Mouse (Mus musculus): ENCODE results near the gene Thrb. TPM values are rescaled to one million over a fixed set of nuclear protein-coding genes. Genes with fewer than 3 reads are reported as not detected.

Gene Thrb
- polyA plus RNA-seq, 1 experiment from 2014 or later = 2.6 TPM

- H3K9ac ChIP-seq = no peak overlapping the region
- H3K9me3 ChIP-seq = no peaks in the 10 kb centered on the region
- H3K4me2 ChIP-seq = no peak overlapping the region
- WGBS = 6% methylated on average over 2 of the region's 2 CpGs
- peaks cover 13% of the 10 kb centered on the region for H3K4me1 ChIP-seq
- H3K4me3 ChIP-seq = no peak overlapping the region
- no peaks in the 10 kb centered on the region for H3K36me3 ChIP-seq
- H3K27ac ChIP-seq = no peak overlapping the region
- ATAC-seq (ENCODE audit: insufficient number of reproducible peaks, insufficient read depth, low FRiP score, low TSS enrichment, low read depth) = no peak
- no peaks in the 10 kb centered on the region; the same call in 1 of the 2 replicates for H3K27me3 ChIP-seq
Observed at GRCm38 (mm10) chr14:17786249-17786648, 126.2 kb downstream of the Thrb start.

- H3K9me3 ChIP-seq = no peaks in the 10 kb centered on the region
- no peaks in the 10 kb centered on the region for H3K27me3 ChIP-seq
- H3K36me3 ChIP-seq = no peaks in the 10 kb centered on the region
- no peaks in the 10 kb centered on the region for H3K4me1 ChIP-seq
- no peak overlapping the region for H3K4me3 ChIP-seq
- H3K9ac ChIP-seq = no peak overlapping the region
- no peak overlapping the region for H3K27ac ChIP-seq
- no peak overlapping the region for H3K4me2 ChIP-seq
- ATAC-seq (ENCODE audit: insufficient number of reproducible peaks, insufficient read depth, low FRiP score, low TSS enrichment, low read depth) = no peak
- WGBS = 78% methylated on average over 3 of the region's 3 CpGs
Observed at GRCm38 (mm10) chr14:17803934-17804602, 144.0 kb downstream of the Thrb start.

- Histone ChIP-seq H3K9ac (no peak overlapping the region), H3K4me3 (no peak overlapping the region), H3K36me3 (no peaks in the 10 kb centered on the region), H3K27ac (no peak overlapping the region), H3K9me3 (no peaks in the 10 kb centered on the region), H3K27me3 (no peaks in the 10 kb centered on the region), H3K4me2 (no peak overlapping the region), H3K4me1 (no peaks in the 10 kb centered on the region)
- ATAC-seq (ENCODE audit: insufficient number of reproducible peaks, insufficient read depth, low FRiP score, low TSS enrichment, low read depth) = no peak
- WGBS = 73% methylated on average over 4 of the region's 4 CpGs
Observed at GRCm38 (mm10) chr14:17811051-17811450, 151.0 kb downstream of the Thrb start.

- no peak for ATAC-seq (ENCODE audit: insufficient number of reproducible peaks, insufficient read depth, low FRiP score, low TSS enrichment, low read depth)
- Histone ChIP-seq H3K9ac (no peak overlapping the region), H3K4me1 (no peaks in the 10 kb centered on the region), H3K9me3 (no peaks in the 10 kb centered on the region), H3K4me3 (no peak overlapping the region), H3K4me2 (no peak overlapping the region), H3K27ac (no peak overlapping the region), H3K36me3 (no peaks in the 10 kb centered on the region), H3K27me3 (no peaks in the 10 kb centered on the region)
- WGBS = 78% methylated on average over 5 of the region's 5 CpGs
Observed at GRCm38 (mm10) chr14:17812414-17812813, 152.4 kb downstream of the Thrb start.

- ATAC-seq (ENCODE audit: insufficient number of reproducible peaks, insufficient read depth, low FRiP score, low TSS enrichment, low read depth) = no peak
- WGBS = 67% methylated on average over 2 of the region's 2 CpGs
- no peak overlapping the region for H3K9ac ChIP-seq
- H3K27ac ChIP-seq = no peak overlapping the region
- no peak overlapping the region for H3K4me3 ChIP-seq
- H3K4me1 ChIP-seq = no peaks in the 10 kb centered on the region
- no peaks in the 10 kb centered on the region for H3K36me3 ChIP-seq
- no peaks in the 10 kb centered on the region for H3K27me3 ChIP-seq
- H3K4me2 ChIP-seq = no peak overlapping the region
- H3K9me3 ChIP-seq = no peaks in the 10 kb centered on the region
Observed at GRCm38 (mm10) chr14:17815103-17815502, 155.0 kb downstream of the Thrb start.

GRCm38 (mm10) chr14:17818086-17818485, 158.0 kb downstream of the Thrb start:
- H3K27ac ChIP-seq = no peak overlapping the region
- WGBS = 90% methylated on average over 2 of the region's 2 CpGs
- no peak overlapping the region for H3K4me2 ChIP-seq
- no peak overlapping the region for H3K4me3 ChIP-seq
- H3K9ac ChIP-seq = no peak overlapping the region
- H3K27me3 ChIP-seq = no peaks in the 10 kb centered on the region
- no peaks in the 10 kb centered on the region for H3K4me1 ChIP-seq
- no peaks in the 10 kb centered on the region for H3K36me3 ChIP-seq
- ATAC-seq (ENCODE audit: insufficient number of reproducible peaks, insufficient read depth, low FRiP score, low TSS enrichment, low read depth) = no peak
- H3K9me3 ChIP-seq = no peaks in the 10 kb centered on the region

- H3K36me3 ChIP-seq = no peaks in the 10 kb centered on the region
- WGBS = 83% methylated on average over 7 of the region's 7 CpGs
- no peak overlapping the region for H3K4me3 ChIP-seq
- H3K4me2 ChIP-seq = no peak overlapping the region
- no peak for ATAC-seq (ENCODE audit: insufficient number of reproducible peaks, insufficient read depth, low FRiP score, low TSS enrichment, low read depth)
- no peak overlapping the region for H3K9ac ChIP-seq
- no peaks in the 10 kb centered on the region for H3K4me1 ChIP-seq
- no peaks in the 10 kb centered on the region for H3K27me3 ChIP-seq
- H3K9me3 ChIP-seq = no peaks in the 10 kb centered on the region
- no peak overlapping the region for H3K27ac ChIP-seq
Observed at GRCm38 (mm10) chr14:17822754-17823153, 162.7 kb downstream of the Thrb start.

GRCm38 (mm10) chr14:17827401-17827800, 167.3 kb downstream of the Thrb start:
- 52% methylated on average over 6 of the region's 6 CpGs for WGBS
- no peaks in the 10 kb centered on the region for H3K4me1 ChIP-seq

GRCm38 (mm10) chr14:17835738-17836137, 175.7 kb downstream of the Thrb start:
- Histone ChIP-seq H3K27ac (no peak overlapping the region), H3K4me3 (no peak overlapping the region), H3K4me2 (no peak overlapping the region), H3K9ac (no peak overlapping the region), H3K27me3 (no peaks in the 10 kb centered on the region), H3K36me3 (no peaks in the 10 kb centered on the region), H3K4me1 (no peaks in the 10 kb centered on the region), H3K9me3 (no peaks in the 10 kb centered on the region)
- WGBS = 65% methylated on average over 1 of the region's 1 CpGs
- no peak for ATAC-seq (ENCODE audit: insufficient number of reproducible peaks, insufficient read depth, low FRiP score, low TSS enrichment, low read depth)

More at GRCm38 (mm10) chr14:17827401-17827800, 167.3 kb downstream of the Thrb start:
- no peaks in the 10 kb centered on the region for H3K9me3 ChIP-seq
- no peak overlapping the region for H3K27ac ChIP-seq
- no peak overlapping the region for H3K9ac ChIP-seq
- no peaks in the 10 kb centered on the region for H3K27me3 ChIP-seq
- ATAC-seq (ENCODE audit: insufficient number of reproducible peaks, insufficient read depth, low FRiP score, low TSS enrichment, low read depth) = no peak
- no peak overlapping the region for H3K4me3 ChIP-seq
- H3K36me3 ChIP-seq = no peaks in the 10 kb centered on the region
- H3K4me2 ChIP-seq = no peak overlapping the region

- WGBS = 84% methylated on average over 1 of the region's 1 CpGs
- no peak for ATAC-seq (ENCODE audit: insufficient number of reproducible peaks, insufficient read depth, low FRiP score, low TSS enrichment, low read depth)
- H3K4me1 ChIP-seq = no peaks in the 10 kb centered on the region
- H3K27me3 ChIP-seq = no peaks in the 10 kb centered on the region
- H3K9ac ChIP-seq = no peak overlapping the region
- no peak overlapping the region for H3K4me2 ChIP-seq
- H3K9me3 ChIP-seq = no peaks in the 10 kb centered on the region
- H3K27ac ChIP-seq = no peak overlapping the region
- no peaks in the 10 kb centered on the region for H3K36me3 ChIP-seq
- H3K4me3 ChIP-seq = no peak overlapping the region
Observed at GRCm38 (mm10) chr14:17836766-17837165, 176.7 kb downstream of the Thrb start.

GRCm38 (mm10) chr14:17845003-17845697, 185.1 kb downstream of the Thrb start:
- Histone ChIP-seq H3K27ac (no peak overlapping the region), H3K9me3 (no peaks in the 10 kb centered on the region), H3K27me3 (no peaks in the 10 kb centered on the region), H3K4me2 (no peak overlapping the region), H3K4me1 (0 out of 2 replicates have a peak, but pooled peaks cover 5% of the 10 kb centered on the region), H3K9ac (no peak overlapping the region), H3K4me3 (no peak overlapping the region), H3K36me3 (no peaks in the 10 kb centered on the region)
- WGBS = 53% methylated on average over 5 of the region's 5 CpGs
- ATAC-seq (ENCODE audit: insufficient number of reproducible peaks, insufficient read depth, low FRiP score, low TSS enrichment, low read depth) = no peak

GRCm38 (mm10) chr14:17845871-17846270, 185.8 kb downstream of the Thrb start:
- Histone ChIP-seq H3K4me1 (peaks cover 5% of the 10 kb centered on the region; the same call in 1 of the 2 replicates), H3K4me3 (no peak overlapping the region), H3K9ac (no peak overlapping the region), H3K27ac (no peak overlapping the region), H3K36me3 (no peaks in the 10 kb centered on the region), H3K4me2 (no peak overlapping the region), H3K9me3 (no peaks in the 10 kb centered on the region), H3K27me3 (no peaks in the 10 kb centered on the region)
- ATAC-seq (ENCODE audit: insufficient number of reproducible peaks, insufficient read depth, low FRiP score, low TSS enrichment, low read depth) = no peak
- WGBS = 79% methylated on average over 6 of the region's 6 CpGs

Measured in embryonic facial prominence, embryonic 13.5 days (tissue).